27 mouse cellular contexts compared by ENCODE assay signal in the genomic region with DNA sequence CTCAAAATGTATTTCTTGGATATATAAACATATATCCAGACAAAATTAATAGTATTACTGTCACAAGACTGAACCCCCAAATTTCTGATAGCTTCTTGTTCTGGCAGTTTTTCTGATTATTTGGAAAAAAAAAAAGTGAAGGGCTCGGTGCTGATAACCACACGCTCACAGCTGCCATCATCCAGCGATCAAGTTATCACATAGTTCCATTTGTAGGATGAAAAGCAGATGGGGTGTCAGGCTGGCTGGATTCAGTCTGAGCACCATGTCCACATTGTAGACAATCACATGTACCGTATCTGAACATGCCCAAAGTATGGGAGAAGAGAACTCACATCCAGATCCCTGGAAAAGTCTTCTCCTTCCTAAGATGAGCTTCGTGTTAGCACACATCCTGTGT. TPM values are rescaled to one million over a fixed set of nuclear protein-coding genes. Genes with fewer than 3 reads are reported as not detected.
DNase-seq lines count a peak whose midpoint lies in the region; ATAC-seq and TF ChIP-seq lines count a peak whose summit lies in the region.
"Had no signal": no experiment of that assay in that cellular context is flagged by ENCODE, and none has a peak within 500 bp of the region (broad histone marks: within the 10 kb centered on the region; RNA-seq: fewer than 3 reads in every experiment).

No protein-coding gene starts in this region.

- H3K9ac ChIP-seq in liver, embryonic 15.5 days: no peak overlapping the region
- no peak overlapping the region for H3K9ac ChIP-seq in liver, embryonic 11.5 days (ENCODE audit: low read depth, low read length)
- no peak overlapping the region for H3K9ac ChIP-seq in liver, postnatal 0 days (replicated peaks)
- H3K9ac ChIP-seq in midbrain, postnatal 0 days (replicated peaks; ENCODE audit: low read length, poor library complexity, severe bottlenecking): no peak overlapping the region
- H3K9ac ChIP-seq: forebrain, embryonic 12.5 days; forebrain, embryonic 15.5 days; heart, embryonic 12.5 days; heart, embryonic 15.5 days; hindbrain, embryonic 12.5 days; hindbrain, embryonic 15.5 days had no signal

- no peak overlapping the region for H3K4me2 ChIP-seq in liver, embryonic 15.5 days
- H3K4me2 ChIP-seq in liver, embryonic 11.5 days: no peak overlapping the region
- no peak overlapping the region for H3K4me2 ChIP-seq in liver, postnatal 0 days (ENCODE audit: low read depth, low read length)
- no peak overlapping the region for H3K4me2 ChIP-seq in midbrain, postnatal 0 days (ENCODE audit: low read depth, low read length, poor library complexity, severe bottlenecking)
- H3K4me2 ChIP-seq: forebrain, embryonic 12.5 days; forebrain, embryonic 15.5 days; heart, embryonic 12.5 days; heart, embryonic 15.5 days; hindbrain, embryonic 12.5 days; hindbrain, embryonic 15.5 days had no signal

- no peak overlapping the region for H3K4me3 ChIP-seq in liver, embryonic 15.5 days (replicated peaks)
- no peak overlapping the region for H3K4me3 ChIP-seq in liver, embryonic 11.5 days (ENCODE audit: low read depth, low read length)
- no peak overlapping the region for H3K4me3 ChIP-seq in bone marrow, adult 2 months (replicated peaks; ENCODE audit: control insufficient read depth, low read depth, low read length)
- no peak overlapping the region for H3K4me3 ChIP-seq in liver, postnatal 0 days (ENCODE audit: low read depth, low read length)
- H3K4me3 ChIP-seq in midbrain, postnatal 0 days (ENCODE audit: low read depth, low read length): no peak overlapping the region
- H3K4me3 ChIP-seq: forebrain, embryonic 12.5 days; forebrain, embryonic 15.5 days; heart, embryonic 12.5 days; heart, embryonic 15.5 days; hindbrain, embryonic 12.5 days; hindbrain, embryonic 15.5 days had no signal

- no peak for TF ChIP-seq CTCF in bone marrow, adult 2 months (IDR thresholded peaks at IDR 0.05; ENCODE audit: control insufficient read depth, insufficient read depth, low read length)
- TF ChIP-seq CTCF in liver, postnatal 0 days (IDR thresholded peaks at IDR 0.05; ENCODE audit: low read depth): no peak
- no peak for TF ChIP-seq CTCF in midbrain, postnatal 0 days (IDR thresholded peaks at IDR 0.05)

- H3K4me1 ChIP-seq in liver, embryonic 15.5 days (replicated peaks): no peaks in the 10 kb centered on the region
- H3K4me1 ChIP-seq in liver, embryonic 11.5 days (replicated peaks; ENCODE audit: control insufficient read depth, insufficient read depth, low read length): no peaks in the 10 kb centered on the region
- no peaks in the 10 kb centered on the region; the same call in none of the 2 replicates for H3K4me1 ChIP-seq in bone marrow, adult 2 months (ENCODE audit: control insufficient read depth, insufficient read depth, low read length)
- H3K4me1 ChIP-seq in liver, postnatal 0 days (ENCODE audit: insufficient read depth): no peaks in the 10 kb centered on the region
- no peaks in the 10 kb centered on the region for H3K4me1 ChIP-seq in midbrain, postnatal 0 days (ENCODE audit: insufficient read depth, low read length)
- H3K4me1 ChIP-seq: forebrain, embryonic 12.5 days; forebrain, embryonic 15.5 days; heart, embryonic 12.5 days; heart, embryonic 15.5 days; hindbrain, embryonic 12.5 days; hindbrain, embryonic 15.5 days had no signal

- TF ChIP-seq POLR2A in bone marrow, adult 2 months (IDR thresholded peaks at IDR 0.05; ENCODE audit: borderline replicate concordance, control insufficient read depth, low read depth, low read length): no peak

- 51% methylated on average over 5 of the region's 5 CpGs for WGBS in liver, embryonic 15.5 days (ENCODE audit: insufficient replicate concordance)
- WGBS in liver, embryonic 11.5 days: 81% methylated on average over 5 of the region's 5 CpGs
- WGBS in bone marrow, adult 2 months: 56% methylated on average over 5 of the region's 5 CpGs
- WGBS in liver, postnatal 0 days (ENCODE audit: insufficient replicate concordance): 71% methylated on average over 5 of the region's 5 CpGs
- WGBS in midbrain, postnatal 0 days: 96% methylated on average over 5 of the region's 5 CpGs

- no peaks in the 10 kb centered on the region for H3K36me3 ChIP-seq in liver, embryonic 15.5 days (replicated peaks)
- no peaks in the 10 kb centered on the region for H3K36me3 ChIP-seq in liver, embryonic 11.5 days (ENCODE audit: control insufficient read depth, insufficient read depth, low read length)
- H3K36me3 ChIP-seq in liver, postnatal 0 days (replicated peaks; ENCODE audit: insufficient read depth, low read length): no peaks in the 10 kb centered on the region
- no peaks in the 10 kb centered on the region for H3K36me3 ChIP-seq in midbrain, postnatal 0 days (ENCODE audit: insufficient read depth, low read length)
- H3K36me3 ChIP-seq: forebrain, embryonic 12.5 days; forebrain, embryonic 15.5 days; G1E; heart, embryonic 12.5 days; heart, embryonic 15.5 days; hindbrain, embryonic 12.5 days; hindbrain, embryonic 15.5 days had no signal

- no peak overlapping the region for H3K27ac ChIP-seq in liver, embryonic 15.5 days (replicated peaks)
- no peak overlapping the region for H3K27ac ChIP-seq in liver, embryonic 11.5 days (ENCODE audit: low read depth, low read length)
- 0 out of 2 replicates have a peak overlapping the region, but pooled peaks have one; percentile 14 for H3K27ac ChIP-seq in bone marrow, adult 2 months (ENCODE audit: control insufficient read depth, insufficient read depth, low read depth, low read length, poor library complexity)
- no peak overlapping the region for H3K27ac ChIP-seq in liver, postnatal 0 days (ENCODE audit: low read depth)
- no peak overlapping the region for H3K27ac ChIP-seq in midbrain, postnatal 0 days (ENCODE audit: low read depth, low read length)
- H3K27ac ChIP-seq: forebrain, embryonic 12.5 days; forebrain, embryonic 15.5 days; heart, embryonic 15.5 days; hindbrain, embryonic 12.5 days; hindbrain, embryonic 15.5 days had no signal

- H3K27me3 ChIP-seq in liver, embryonic 15.5 days: no peaks in the 10 kb centered on the region
- H3K27me3 ChIP-seq in liver, embryonic 11.5 days (replicated peaks; ENCODE audit: control insufficient read depth, insufficient read depth, low read length): no peaks in the 10 kb centered on the region
- no peaks in the 10 kb centered on the region for H3K27me3 ChIP-seq in liver, postnatal 0 days (ENCODE audit: insufficient read depth, low read length)
- H3K27me3 ChIP-seq in midbrain, postnatal 0 days (ENCODE audit: insufficient read depth, low read length): no peaks in the 10 kb centered on the region
- H3K27me3 ChIP-seq: CH12.LX; forebrain, embryonic 12.5 days; forebrain, embryonic 15.5 days; heart, embryonic 12.5 days; heart, embryonic 15.5 days; hindbrain, embryonic 12.5 days; hindbrain, embryonic 15.5 days had no signal

- no peak for DNase-seq in liver, embryonic 11.5 days (ENCODE audit: low spot score)
- DNase-seq in liver, postnatal 0 days: no peak
- no peak for DNase-seq in Muller cell, postnatal 12 days (ENCODE audit: inconsistent ontology term)
- DNase-seq in layer of hippocampus, postnatal 25 days (ENCODE audit: extremely low spot score in 1 of 2, low spot score in 1 of 2): no peak
- no peak for DNase-seq in midbrain, postnatal 0 days (ENCODE audit: low spot score)
- DNase-seq: adrenal gland, adult 8-10 months; adrenal gland, postnatal 25 days; B cell, adult 2 months; cerebellum, adult 18-20 months; cerebellum, adult 9-10 months; cerebellum, postnatal 14 days; gastrocnemius, postnatal 25 days; heart, adult 18-20 months; heart, postnatal 10 days; heart, postnatal 4 days had no signal

- TF ChIP-seq EP300 in liver, postnatal 0 days (IDR thresholded peaks at IDR 0.05; ENCODE audit: low read depth): peak; percentile 73

- H3K9me3 ChIP-seq in liver, embryonic 15.5 days (replicated peaks): no peaks in the 10 kb centered on the region
- no peaks in the 10 kb centered on the region for H3K9me3 ChIP-seq in liver, embryonic 11.5 days (ENCODE audit: control insufficient read depth, low read length)
- no peaks in the 10 kb centered on the region; the same call in 1 of the 2 replicates for H3K9me3 ChIP-seq in liver, postnatal 0 days (ENCODE audit: low read length)
- 0 out of 2 replicates have a peak, but pooled peaks cover 3% of the 10 kb centered on the region for H3K9me3 ChIP-seq in midbrain, postnatal 0 days (ENCODE audit: low read length)
- H3K9me3 ChIP-seq: forebrain, embryonic 12.5 days; forebrain, embryonic 15.5 days; G1E; heart, embryonic 15.5 days; hindbrain, embryonic 12.5 days; hindbrain, embryonic 15.5 days had no signal

- peak; percentile 52 for ATAC-seq in liver, embryonic 15.5 days (ENCODE audit: insufficient read depth)
- no peak for ATAC-seq in liver, embryonic 11.5 days (replicated peaks; ENCODE audit: low FRiP score)
- ATAC-seq in liver, postnatal 0 days: peak; percentile 38; the same call in 1 of the 2 replicates
- no peak for ATAC-seq in midbrain, postnatal 0 days (ENCODE audit: low FRiP score)
- ATAC-seq: activated CD4-positive, CD25-positive, alpha-beta regulatory T cell, adult 4 months; forebrain, embryonic 15.5 days had no signal

RNA-seq across cellular contexts. Expression of a gene that starts 26.0 kb away (rescaled TPM):
- polyA plus RNA-seq in liver, embryonic 15.5 days (2015; fragmentation: Nextera tagmentation; extraction: Ambion mirVana): 82.0 and 84.9 TPM in 2 replicates
- 139 and 159 TPM in 2 replicates for polyA plus RNA-seq in liver, embryonic 11.5 days (2014; fragmentation: Nextera tagmentation; extraction: Ambion mirVana)
- 110 and 125 TPM in 2 replicates for polyA plus RNA-seq in bone marrow, adult 2 months (2011; ENCODE audit: insufficient read depth, insufficient read length, low replicate concordance, missing spikeins)
- 59.3 and 59.9 TPM in 2 replicates for polyA plus RNA-seq in liver, postnatal 0 days (2015; fragmentation: Nextera tagmentation; extraction: Ambion mirVana)
- 10 to 100 TPM; 90.2 to 97.7 TPM for total RNA-seq in layer of hippocampus, postnatal 25 days (2021)
- total RNA-seq in midbrain, postnatal 0 days (2014; rRNA removed): 62.0 and 88.5 TPM in 2 replicates
- 57.7 and 65.4 TPM in 2 replicates for polyA plus RNA-seq in midbrain, postnatal 0 days (2015; fragmentation: Nextera tagmentation; extraction: Ambion mirVana)

RNA-seq across cellular contexts. Expression of a gene that starts 41.0 kb away (rescaled TPM):
- 0.30 and 0.31 TPM in 2 replicates for polyA plus RNA-seq in liver, embryonic 15.5 days (2015; fragmentation: Nextera tagmentation; extraction: Ambion mirVana)
- polyA plus RNA-seq in liver, embryonic 11.5 days (2014; fragmentation: Nextera tagmentation; extraction: Ambion mirVana): 0.58 and 0.75 TPM in 2 replicates
- polyA plus RNA-seq in bone marrow, adult 2 months (2011; ENCODE audit: insufficient read depth, insufficient read length, low replicate concordance, missing spikeins): not detected in 2 replicates
- 0.25 and 0.41 TPM in 2 replicates for polyA plus RNA-seq in liver, postnatal 0 days (2015; fragmentation: Nextera tagmentation; extraction: Ambion mirVana)
- total RNA-seq in layer of hippocampus, postnatal 25 days (2021): 10 to 100 TPM; 47.4 to 51.3 TPM
- total RNA-seq in midbrain, postnatal 0 days (2014; rRNA removed): 146 and 167 TPM in 2 replicates
- 68.3 and 70.8 TPM in 2 replicates for polyA plus RNA-seq in midbrain, postnatal 0 days (2015; fragmentation: Nextera tagmentation; extraction: Ambion mirVana)
- total RNA-seq: CH12.LX; gastrocnemius, postnatal 25 days; heart, adult 18-20 months had no signal
- polyA plus RNA-seq: activated CD4-positive, CD25-positive, alpha-beta regulatory T cell, adult 4 months; G1E; gonadal fat pad, adult 2 months had no signal

Comparison
In these comparisons a context has a peak if more than half of its experiments do, and no peak if none do; other contexts are left out.
1. ATAC-seq: peak in liver, embryonic 15.5 days (single experiment) and liver, postnatal 0 days (single experiment); none in liver, embryonic 11.5 days (single experiment) and midbrain, postnatal 0 days (single experiment).
2. RNA of a gene that starts 41.0 kb away (polyA plus RNA-seq): 68.3 to 70.8 TPM in midbrain, postnatal 0 days; 0.58 to 0.75 TPM in liver, embryonic 11.5 days, 0.30 to 0.31 TPM in liver, embryonic 15.5 days, 0.25 to 0.41 TPM in liver, postnatal 0 days and not detected in bone marrow, adult 2 months; every median in the first group is over 10 times any median in the second.